Mouse (Mus musculus): Measurements from ENCODE around the gene Zdhhc1.

Zdhhc1 gene

DNA sequence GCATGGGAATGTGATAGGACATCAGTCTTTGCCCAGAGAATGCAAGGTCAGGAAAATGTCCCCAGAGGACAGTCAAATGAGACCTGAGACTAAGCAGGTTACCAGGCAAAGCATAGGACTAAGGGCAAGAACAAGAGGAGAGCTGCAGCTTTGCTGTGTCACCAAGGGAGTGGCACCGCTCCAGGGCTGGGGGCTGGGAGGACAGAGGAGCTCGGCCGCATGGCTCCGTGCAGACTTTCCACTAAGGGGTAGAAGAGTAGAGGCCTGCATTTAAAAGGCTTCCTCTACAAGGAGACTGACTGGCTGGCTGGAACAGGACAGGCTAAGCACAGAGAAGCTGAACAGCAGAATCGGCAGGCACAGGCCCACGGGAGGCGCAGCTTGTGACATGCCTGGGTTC, 32.1 kb downstream of the Zdhhc1 start:
- in situ Hi-C loops (cut with MboI, MseI) = no loop called here

DNA sequence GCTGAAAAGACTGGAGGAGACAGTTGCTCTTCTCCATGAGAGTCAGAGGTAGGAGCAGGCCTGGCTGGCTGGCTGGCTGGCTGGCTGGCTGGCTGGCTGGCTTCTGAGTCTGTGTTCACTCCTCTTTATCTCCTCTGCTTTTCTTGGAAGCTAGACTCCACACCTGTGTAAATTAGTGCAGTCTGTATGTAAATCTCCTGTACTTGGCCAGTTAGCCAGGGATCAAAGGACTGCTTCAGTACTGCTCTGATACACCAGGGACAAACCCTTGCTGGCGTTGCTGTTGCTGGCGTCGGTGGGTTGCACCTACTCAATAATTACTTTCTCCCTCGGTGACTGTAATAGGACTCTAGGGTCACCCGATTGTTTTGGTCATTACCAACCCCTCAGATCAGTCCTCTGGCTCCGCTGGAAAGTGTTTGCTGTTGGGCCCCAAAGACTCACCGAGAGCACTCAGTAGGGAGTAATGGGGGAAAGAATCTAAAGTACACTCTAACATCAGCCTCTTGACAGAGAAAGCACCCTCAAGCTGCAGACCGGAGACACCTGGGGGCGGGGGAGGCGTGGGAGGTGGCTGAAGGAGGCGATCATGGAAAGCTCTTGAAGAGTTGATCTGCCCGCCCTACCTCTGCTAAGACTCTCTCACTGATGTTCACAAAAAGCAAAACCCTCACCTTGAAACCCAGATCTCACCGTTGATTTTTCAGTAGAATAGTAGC, 35.5 kb downstream of the Zdhhc1 start:
- in situ Hi-C loops (cut with MboI, MseI) = no loop called here

- in situ Hi-C loops (cut with MboI, MseI) = no loop called here
These were observed 41.5 kb downstream of the Zdhhc1 start for GRCm38 (mm10) chr8:105455218-105455617.

- in situ Hi-C loops (cut with MboI, MseI) = no loop called here
These were observed 42.6 kb downstream of the Zdhhc1 start for GRCm38 (mm10) chr8:105454088-105454487.

GRCm38 (mm10) chr8:105453296-105453695, 43.4 kb downstream of the Zdhhc1 start:
- in situ Hi-C loops (cut with MboI, MseI) = no loop called here

DNA sequence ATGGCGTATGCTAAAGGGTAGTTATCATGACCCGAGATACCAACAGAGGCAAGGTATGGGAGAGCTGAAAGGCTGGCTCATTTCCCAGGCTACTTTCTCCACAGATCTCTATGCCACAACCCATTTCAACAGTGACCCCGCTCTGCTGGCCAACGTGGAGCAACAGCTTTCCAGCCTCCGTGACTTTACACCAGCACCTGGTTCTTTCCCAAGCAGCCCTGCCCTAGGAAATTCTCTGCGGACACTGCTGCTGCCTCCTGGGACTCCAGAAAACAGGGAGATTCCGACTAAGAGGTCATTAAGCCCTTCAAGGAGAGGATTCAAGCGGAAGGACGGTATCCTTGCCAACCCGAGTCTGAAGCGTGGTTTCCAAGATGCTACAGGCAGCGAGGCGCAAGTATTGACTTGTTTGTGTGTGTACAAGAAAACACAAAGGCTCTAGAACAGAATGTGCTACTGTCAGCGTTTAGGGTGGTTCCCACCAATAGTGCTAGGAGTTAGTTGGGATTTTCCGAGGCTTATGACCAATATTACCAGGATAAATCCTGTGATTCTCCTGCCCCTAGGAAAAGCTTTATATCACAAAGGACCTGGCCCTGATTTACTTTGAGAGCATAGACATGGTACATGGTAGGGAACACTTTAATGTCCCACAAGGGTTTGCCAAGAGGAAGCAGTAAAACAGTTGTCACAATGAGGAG, 44.6 kb downstream of the Zdhhc1 start:
- in situ Hi-C loops (cut with MboI, MseI) = no loop called here

DNA sequence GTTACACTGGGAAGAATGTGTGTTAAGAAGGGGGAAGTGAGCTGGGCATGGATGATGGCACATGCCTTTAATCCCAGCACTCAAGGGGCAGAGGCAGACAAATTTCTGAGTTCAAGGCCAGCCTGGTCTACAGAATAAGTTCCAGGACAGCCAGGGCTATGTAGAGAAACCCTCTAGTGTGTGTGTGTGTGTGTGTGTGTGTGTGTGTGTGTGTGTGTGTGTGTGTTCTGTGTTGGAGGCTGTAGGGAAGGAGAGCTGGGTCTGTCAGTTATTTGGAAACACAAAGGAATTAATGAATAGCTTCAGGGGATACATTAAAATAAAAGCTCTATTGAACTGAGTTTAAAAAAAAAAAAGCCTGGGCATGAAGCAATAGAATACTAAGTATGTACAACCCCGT, 45.7 kb downstream of the Zdhhc1 start:
- in situ Hi-C loops (cut with MboI, MseI) = no loop called here

DNA sequence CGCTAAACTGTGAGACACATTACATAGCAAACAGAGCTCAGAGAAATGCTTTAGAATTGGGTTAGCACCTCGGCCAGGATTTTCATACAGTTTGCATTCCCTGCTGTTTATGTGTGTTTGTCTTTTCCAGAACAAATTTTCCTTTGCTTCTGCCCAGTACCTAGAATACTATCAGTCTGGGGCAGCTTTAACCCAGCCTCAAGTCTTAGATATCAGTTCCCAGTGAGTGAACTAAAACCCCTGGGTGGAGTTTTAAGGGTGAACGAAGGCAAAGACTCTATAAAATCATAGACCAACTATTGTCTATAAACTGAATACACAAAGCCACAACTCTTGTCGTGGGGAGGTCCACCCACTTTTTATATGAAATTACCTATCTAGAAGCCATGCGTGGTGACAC, 48.1 kb downstream of the Zdhhc1 start:
- in situ Hi-C loops (cut with MboI, MseI) = no loop called here

GRCm38 (mm10) chr8:105448188-105448587, 48.5 kb downstream of the Zdhhc1 start:
- in situ Hi-C loops (cut with MboI, MseI) = no loop called here

GRCm38 (mm10) chr8:105446127-105446552, 50.6 kb downstream of the Zdhhc1 start:
- in situ Hi-C loops (cut with MboI, MseI) = no loop called here

DNA sequence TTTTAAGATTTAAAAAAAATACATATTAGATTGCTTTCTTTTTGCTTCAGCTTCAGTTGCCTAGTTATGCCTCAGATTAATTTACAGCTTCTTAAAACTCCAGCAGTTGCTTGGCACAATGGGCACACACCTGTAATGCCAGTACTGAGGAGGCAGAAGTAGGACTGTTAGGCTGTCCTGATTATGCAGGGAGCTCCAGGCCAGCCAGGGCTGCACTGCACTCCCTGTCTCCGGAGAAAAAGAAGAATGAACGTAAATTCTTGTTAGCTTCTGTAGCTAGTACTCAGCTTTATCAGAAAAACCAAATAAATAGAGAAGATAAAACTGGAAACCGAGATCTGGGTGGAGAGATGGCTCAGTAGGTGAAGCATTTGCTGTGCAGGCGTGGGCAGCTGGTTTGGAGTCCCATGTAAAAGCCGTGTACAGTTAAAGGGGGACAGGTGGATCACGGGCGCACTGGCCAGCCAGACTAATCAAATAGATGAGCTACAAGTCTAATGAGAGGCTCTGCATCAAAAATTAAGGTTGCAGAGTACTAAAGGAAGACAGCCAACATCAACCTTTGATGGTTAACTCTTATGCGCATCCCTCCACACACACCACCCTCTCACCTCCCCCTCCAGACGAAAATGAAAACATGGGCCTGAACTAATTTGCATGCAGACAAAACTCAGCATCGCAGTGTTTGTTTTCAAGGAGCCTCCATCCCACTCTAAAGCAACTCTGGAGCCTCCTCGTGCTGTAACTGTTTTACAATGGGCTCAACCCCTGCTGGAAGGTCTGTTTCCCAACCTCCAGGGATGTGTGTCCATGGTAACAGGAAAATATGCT, 51.2 kb downstream of the Zdhhc1 start:
- in situ Hi-C loops (cut with MboI, MseI) = no loop called here

DNA sequence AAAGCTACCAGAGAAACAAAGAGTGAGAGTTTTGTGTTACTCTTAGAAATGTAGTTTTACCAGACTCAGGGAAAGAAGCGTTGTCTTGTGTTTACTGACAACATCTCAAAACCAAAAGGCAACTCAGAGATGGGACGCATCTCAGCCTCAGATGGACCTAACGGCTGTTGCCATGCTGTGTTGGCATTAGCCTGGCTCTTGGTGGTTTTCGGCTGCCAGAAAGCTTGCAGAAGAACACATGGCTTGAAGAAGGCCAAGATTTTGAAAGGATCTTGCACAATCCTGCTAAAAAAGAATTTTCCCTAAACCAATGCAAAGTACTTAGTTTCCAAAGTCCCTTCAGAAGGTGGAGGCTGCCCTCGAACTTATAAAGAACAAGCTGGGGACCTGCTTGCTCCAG, 54.0 kb downstream of the Zdhhc1 start:
- in situ Hi-C loops (cut with MboI, MseI) = no loop called here

DNA sequence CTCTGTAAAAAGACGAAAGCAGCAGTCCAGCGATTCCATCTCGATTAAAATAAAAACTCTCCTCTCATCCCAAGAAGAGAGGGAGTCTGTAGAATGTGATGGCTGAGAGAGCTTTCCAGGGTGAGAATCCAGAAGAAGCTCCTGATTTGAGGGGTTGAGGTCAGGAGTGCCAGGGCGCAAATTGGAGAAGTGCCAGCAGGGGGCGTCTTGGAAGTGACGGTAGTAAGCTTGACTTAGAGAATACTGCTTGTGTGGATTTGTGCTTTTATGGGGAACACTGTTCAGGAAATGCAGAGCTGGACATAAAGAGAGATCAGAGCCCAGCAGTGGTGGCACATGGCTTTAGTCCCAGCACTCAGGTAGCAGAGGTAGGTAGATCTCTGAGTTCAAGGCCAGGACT, 55.3 kb downstream of the Zdhhc1 start:
- in situ Hi-C loops (cut with MboI, MseI) = no loop called here

DNA sequence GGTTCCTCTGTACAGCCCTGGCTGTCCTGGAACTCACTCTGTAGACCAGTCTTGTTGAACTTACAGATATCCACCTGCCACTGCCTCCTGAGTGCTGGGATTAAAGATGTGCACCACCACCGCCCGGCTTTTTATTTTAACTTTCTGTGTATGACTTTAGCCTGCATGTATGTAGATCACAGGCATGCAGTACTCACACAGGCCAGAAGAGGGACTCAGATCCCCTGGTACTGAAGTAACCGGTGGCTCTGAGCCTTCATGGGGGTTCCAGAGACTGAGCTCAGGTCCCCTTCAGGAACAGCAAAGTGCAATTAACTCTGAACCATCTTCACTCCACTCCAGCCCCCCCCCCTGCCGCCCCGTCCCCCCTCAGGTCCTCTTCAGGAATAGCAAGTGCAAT, 57.8 kb downstream of the Zdhhc1 start:
- in situ Hi-C loops (cut with MboI, MseI) = no loop called here

DNA sequence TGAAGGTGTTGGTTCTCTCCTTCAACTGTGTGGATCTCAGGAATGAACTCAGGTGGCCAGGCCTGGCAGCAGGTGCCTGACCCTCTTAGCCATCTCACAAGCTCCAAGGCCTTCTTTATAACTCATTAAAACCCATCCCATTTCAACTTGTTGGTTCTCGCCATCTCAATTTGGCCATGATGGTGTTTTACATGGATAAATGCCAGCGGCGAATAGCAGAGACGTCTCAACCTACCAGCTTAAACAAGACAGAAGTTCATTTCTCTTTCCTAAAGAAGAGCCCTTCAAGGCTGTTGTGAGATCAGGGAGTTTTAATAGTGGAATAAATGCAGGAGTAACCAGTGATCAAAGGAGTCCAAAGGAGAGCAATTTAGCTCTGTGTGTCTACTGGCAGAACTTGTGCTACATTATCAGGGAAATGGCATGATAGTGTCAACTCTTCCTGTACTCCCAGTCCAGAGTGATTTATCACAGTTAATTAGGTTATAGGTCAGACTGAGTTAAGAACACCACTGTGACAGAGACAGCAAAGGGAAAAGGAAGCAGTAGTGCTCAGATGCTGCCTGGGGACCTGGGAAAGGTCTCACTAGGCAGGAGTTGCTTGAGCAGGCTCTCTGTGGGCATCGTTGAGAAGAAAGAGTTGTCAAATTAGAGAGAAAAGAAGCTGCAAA, 59.5 kb downstream of the Zdhhc1 start:
- in situ Hi-C loops (cut with MboI, MseI) = no loop called here

GRCm38 (mm10) chr8:105436218-105436617, 60.5 kb downstream of the Zdhhc1 start:
- in situ Hi-C loops (cut with MboI, MseI) = no loop called here

GRCm38 (mm10) chr8:105434136-105434535, 62.6 kb downstream of the Zdhhc1 start:
- in situ Hi-C loops (cut with MboI, MseI) = no loop called here

- in situ Hi-C loops (cut with MboI, MseI) = no loop called here
These were observed 63.2 kb downstream of the Zdhhc1 start for GRCm38 (mm10) chr8:105433511-105433910.

GRCm38 (mm10) chr8:105433021-105433420, 63.7 kb downstream of the Zdhhc1 start:
- in situ Hi-C loops (cut with MboI, MseI) = no loop called here

DNA sequence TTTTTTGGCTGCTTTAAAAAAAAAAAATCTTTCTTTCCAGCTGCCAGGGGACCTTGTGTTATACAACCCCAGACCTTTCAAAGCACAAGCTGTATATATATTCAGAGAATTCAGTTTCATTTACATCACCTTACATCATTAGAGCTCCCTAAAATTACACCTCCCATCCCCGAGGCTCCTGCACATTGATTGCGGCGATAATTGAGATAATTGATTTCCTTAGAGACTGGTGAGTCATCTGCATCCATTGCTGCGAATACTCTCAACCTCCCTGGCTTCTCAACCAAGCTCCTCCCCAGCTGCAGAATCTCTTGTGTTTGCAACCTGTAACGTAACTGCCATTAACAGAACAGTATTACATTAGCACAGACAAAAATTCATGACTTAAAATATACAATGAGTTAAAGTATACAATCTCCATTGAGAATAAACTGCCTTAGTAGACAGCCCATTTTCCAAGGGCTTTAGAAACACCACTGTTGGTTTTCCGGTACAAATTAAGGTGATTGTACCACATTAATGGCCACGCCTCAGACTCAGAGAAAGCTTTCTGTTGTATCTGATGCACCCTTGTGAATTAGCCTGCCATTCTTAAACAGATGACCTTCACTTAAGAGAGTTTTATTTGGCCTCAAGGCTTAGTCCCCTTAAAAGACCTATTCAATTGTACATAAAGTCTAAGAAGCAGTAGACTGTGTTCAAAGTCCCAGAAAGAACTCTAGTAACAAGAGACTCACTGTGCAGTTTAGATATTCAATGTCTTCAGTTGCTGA, 64.8 kb downstream of the Zdhhc1 start:
- in situ Hi-C loops (cut with MboI, MseI) = no loop called here

- in situ Hi-C loops (cut with MboI, MseI) = no loop called here
These were observed 69.8 kb downstream of the Zdhhc1 start for GRCm38 (mm10) chr8:105426878-105427277.

All from T-helper 1 cell (primary cell).